Mouse (Mus musculus) c-Kit-positive CD71-negative TER-119-negative erythroid progenitor cells, embryonic 14.5 days (primary cell): ENCODE measurements around the gene Itpk1.
A peak's percentile ranks its signal among the peaks of the same experiment; 100 is the strongest.

Experiments
- DNase-seq: peaks from one replicate; pipeline ENCODE4 v3.0.0-alpha.2; 2013; ENCODE audit warnings: low read depth

The Itpk1 gene

GRCm38 (mm10) chr12:102704457-102705198 is at the start of gene Itpk1:
TSS of gene Itpk1 (minus strand) at chr12:102704930.
- DNase-seq = no peak

GRCm38 (mm10) chr12:102748256-102748655 is 43.5 kb upstream of the Itpk1 start:
- no peak for DNase-seq

GRCm38 (mm10) chr12:102744839-102745238 is 40.1 kb upstream of the Itpk1 start:
- DNase-seq = peak; percentile 48

- DNase-seq = peak; percentile 85
These were observed 39.2 kb upstream of the Itpk1 start, which contains the start of the genes Moap1 and Tmem251 for GRCm38 (mm10) chr12:102743589-102744574. TSS of gene Moap1 (minus strand) at chr12:102743661. TSS of gene Tmem251 (plus strand) at chr12:102743762.

- DNase-seq = no peak
These were observed 38.4 kb upstream of the Itpk1 start for GRCm38 (mm10) chr12:102743036-102743588.

GRCm38 (mm10) chr12:102742056-102742455 is 37.3 kb upstream of the Itpk1 start:
- no peak for DNase-seq

- no peak for DNase-seq
These were observed 35.6 kb upstream of the Itpk1 start for GRCm38 (mm10) chr12:102740285-102740684.

- DNase-seq = no peak
These were observed 34.4 kb upstream of the Itpk1 start for GRCm38 (mm10) chr12:102739096-102739495.

GRCm38 (mm10) chr12:102733381-102733780 is 28.7 kb upstream of the Itpk1 start:
- peak; percentile 65 for DNase-seq

- DNase-seq = no peak
These were observed 26.3 kb upstream of the Itpk1 start for GRCm38 (mm10) chr12:102730798-102731619.

- peak; percentile 63 for DNase-seq
These were observed 25.4 kb upstream of the Itpk1 start for GRCm38 (mm10) chr12:102729855-102730797.

GRCm38 (mm10) chr12:102725761-102726175 is 21.0 kb upstream of the Itpk1 start:
- no peak for DNase-seq

- no peak for DNase-seq
These were observed 20.4 kb upstream of the Itpk1 start for GRCm38 (mm10) chr12:102725146-102725545.

GRCm38 (mm10) chr12:102723861-102724260 is 19.1 kb upstream of the Itpk1 start:
- no peak for DNase-seq

- DNase-seq = no peak
These were observed 18.2 kb upstream of the Itpk1 start for GRCm38 (mm10) chr12:102722966-102723365.

GRCm38 (mm10) chr12:102722451-102722850 is 17.7 kb upstream of the Itpk1 start:
- DNase-seq = no peak

GRCm38 (mm10) chr12:102719552-102720315 is 15.0 kb upstream of the Itpk1 start:
- no peak for DNase-seq

GRCm38 (mm10) chr12:102714654-102715395 is 10.1 kb upstream of the Itpk1 start:
- DNase-seq = no peak

- no peak for DNase-seq
These were observed 9.4 kb upstream of the Itpk1 start for GRCm38 (mm10) chr12:102714116-102714515.
